Mouse (Mus musculus): ENCODE measurements at regions not wholly inside any gene's neighbourhood (a gene's known extent, or its start where the extent isn't known, plus 50 kb on each side); places are given as distances from the start of the nearest gene placed in this dataset.

GRCm38 (mm10) chr1:185918663-185919062 is 198.4 kb downstream of the Lyplal1 start:
- TF ChIP-seq CTCF (IDR thresholded peaks at IDR 0.05; ENCODE audit: borderline replicate concordance, control insufficient read depth, extremely low read depth, insufficient read depth, low read length, poor library complexity) (no peak), POLR2A (IDR thresholded peaks at IDR 0.05; ENCODE audit: control insufficient read depth, extremely low read depth, insufficient read depth, low read length, poor library complexity) (no peak)
